Mouse (Mus musculus) gastrocnemius, adult 2 months (tissue): ENCODE measurements around the gene Thsd4. TPM values are rescaled to one million over a fixed set of nuclear protein-coding genes. Genes with fewer than 3 reads are reported as not detected.

Experiments
- DNase-seq: peaks from one replicate; pipeline ENCODE4 v3.0.0; 2022
- H3K27ac ChIP-seq: fragments of 200-600 bp; 2 replicates; pipeline ENCODE4 v1.8.1; 2022; ENCODE audit warnings: mild to moderate bottlenecking
- H3K4me3 ChIP-seq: fragments of 200-600 bp; 2 replicates; pipeline ENCODE4 v1.8.1; 2022; ENCODE audit warnings: mild to moderate bottlenecking, moderate library complexity
- CTCF ChIP-seq: fragments of 200-600 bp; IDR thresholded peaks from 2 replicates; pipeline ENCODE4 v1.8.1; 2022; ENCODE audit warnings: antibody characterized with exemption, mild to moderate bottlenecking, moderate library complexity
- intact Hi-C: fragments of 180-260 bp; cut with DNase I; formaldehyde crosslinking; loops from one replicate; pipeline ENCODE4 v1.15.1; 2025
- total RNA-seq, 2 experiments: library from RNA; stranded (reverse); gene quantifications; 2 replicates each; pipeline ENCODE4 v1.2.3; 2021

Gene Thsd4
- total RNA-seq, 2 experiments from 2014 or later = 0.48 to 1.2 TPM

- no peak overlapping the region for H3K4me3 ChIP-seq
- intact Hi-C loops = no loop called here
- DNase-seq = no peak
- TF ChIP-seq CTCF = no peak
- H3K27ac ChIP-seq = no peak overlapping the region
Observed at GRCm38 (mm10) chr9:60140411-60140810, 381.4 kb downstream of the Thsd4 start.

GRCm38 (mm10) chr9:60139446-60139845, 382.4 kb downstream of the Thsd4 start:
- Histone ChIP-seq H3K4me3 (no peak overlapping the region), H3K27ac (no peak overlapping the region)
- DNase-seq = no peak
- TF ChIP-seq CTCF = no peak
- intact Hi-C loops = no loop called here

- H3K27ac ChIP-seq = no peak overlapping the region
- DNase-seq = no peak
- intact Hi-C loops = no loop called here
- H3K4me3 ChIP-seq = no peak overlapping the region
- no peak for TF ChIP-seq CTCF
Observed at GRCm38 (mm10) chr9:60129235-60129991, 392.4 kb downstream of the Thsd4 start.

GRCm38 (mm10) chr9:60126961-60127360, 394.9 kb downstream of the Thsd4 start:
- no peak for DNase-seq
- TF ChIP-seq CTCF = no peak
- H3K27ac ChIP-seq = no peak overlapping the region
- intact Hi-C loops = no loop called here
- H3K4me3 ChIP-seq = no peak overlapping the region

- H3K27ac ChIP-seq = no peak overlapping the region
- H3K4me3 ChIP-seq = no peak overlapping the region
- TF ChIP-seq CTCF = no peak
- intact Hi-C loops = no loop called here
- no peak for DNase-seq
Observed at GRCm38 (mm10) chr9:60124102-60124501, 397.7 kb downstream of the Thsd4 start.

GRCm38 (mm10) chr9:60123066-60123465, 398.8 kb downstream of the Thsd4 start:
- intact Hi-C loops = no loop called here

GRCm38 (mm10) chr9:60119846-60120245, 402.0 kb downstream of the Thsd4 start:
- peak overlapping the region; percentile 65 for H3K27ac ChIP-seq
- no peak for TF ChIP-seq CTCF
- peak; percentile 72 for DNase-seq
- intact Hi-C loops = no loop called here
- no peak overlapping the region for H3K4me3 ChIP-seq

More at GRCm38 (mm10) chr9:60123066-60123465, 398.8 kb downstream of the Thsd4 start:
- TF ChIP-seq CTCF = no peak
- H3K27ac ChIP-seq = no peak overlapping the region
- no peak overlapping the region for H3K4me3 ChIP-seq
- no peak for DNase-seq

GRCm38 (mm10) chr9:60117831-60118230, 404.0 kb downstream of the Thsd4 start:
- intact Hi-C loops = no loop called here
- Histone ChIP-seq H3K4me3 (no peak overlapping the region), H3K27ac (no peak overlapping the region)
- TF ChIP-seq CTCF = no peak
- DNase-seq = no peak

GRCm38 (mm10) chr9:60115711-60116247, 406.1 kb downstream of the Thsd4 start:
- H3K27ac ChIP-seq = no peak overlapping the region
- no peak overlapping the region for H3K4me3 ChIP-seq
- no peak for DNase-seq
- intact Hi-C loops = no loop called here
- no peak for TF ChIP-seq CTCF

- intact Hi-C loops = no loop called here
- H3K4me3 ChIP-seq = no peak overlapping the region
- TF ChIP-seq CTCF = no peak
- H3K27ac ChIP-seq = no peak overlapping the region
- DNase-seq = no peak
Observed at GRCm38 (mm10) chr9:60115306-60115705, 406.5 kb downstream of the Thsd4 start.

- TF ChIP-seq CTCF = no peak
- intact Hi-C loops = no loop called here
- no peak overlapping the region for H3K4me3 ChIP-seq
- DNase-seq = no peak
- no peak overlapping the region for H3K27ac ChIP-seq
Observed at GRCm38 (mm10) chr9:60110200-60110599, 411.6 kb downstream of the Thsd4 start.

GRCm38 (mm10) chr9:60106683-60107082, 415.2 kb downstream of the Thsd4 start:
- Histone ChIP-seq H3K27ac (peak overlapping the region; percentile 3; the same call in 1 of the 2 replicates), H3K4me3 (peak overlapping the region; percentile 3; the same call in 1 of the 2 replicates)
- no peak for DNase-seq
- intact Hi-C loops = no loop called here
- TF ChIP-seq CTCF = no peak

- no peak for DNase-seq
- no peak overlapping the region for H3K4me3 ChIP-seq
- no peak for TF ChIP-seq CTCF
- H3K27ac ChIP-seq = peak overlapping the region; percentile 3; the same call in 1 of the 2 replicates
- intact Hi-C loops = no loop called here
Observed at GRCm38 (mm10) chr9:60106106-60106505, 415.7 kb downstream of the Thsd4 start.

- intact Hi-C loops = no loop called here
- Histone ChIP-seq H3K27ac (0 out of 2 replicates have a peak overlapping the region, but pooled peaks have one; percentile 35), H3K4me3 (no peak overlapping the region)
- DNase-seq = no peak
- no peak for TF ChIP-seq CTCF
Observed at GRCm38 (mm10) chr9:60094211-60094610, 427.6 kb downstream of the Thsd4 start.
